Mouse (Mus musculus): ENCODE results near the gene Sorcs1. TPM values are rescaled to one million over a fixed set of nuclear protein-coding genes. Genes with fewer than 3 reads are reported as not detected.

Sorcs1 gene
- polyA plus RNA-seq, 1 experiment, result not detected

- Histone ChIP-seq H3K9ac (ENCODE audit: low read depth, poor library complexity, severe bottlenecking) (no peak overlapping the region), H3K36me3 (ENCODE audit: control insufficient read depth, insufficient read depth, low read length, poor library complexity, severe bottlenecking) (no peaks in the 10 kb centered on the region), H3K9me3 (replicated peaks; ENCODE audit: control insufficient read depth, insufficient read depth, low read length, poor library complexity, severe bottlenecking) (no peaks in the 10 kb centered on the region), H3K4me3 (ENCODE audit: low read depth, low read length) (no peak overlapping the region), H3K27ac (ENCODE audit: insufficient read depth, low read length) (no peak overlapping the region), H3K4me1 (ENCODE audit: control insufficient read depth, insufficient read depth, low read length) (no peaks in the 10 kb centered on the region), H3K27me3 (ENCODE audit: control insufficient read depth, insufficient read depth, low read length, poor library complexity, severe bottlenecking) (no peaks in the 10 kb centered on the region)
- TF ChIP-seq POLR2A (IDR thresholded peaks at IDR 0.05; ENCODE audit: insufficient read depth, low read length) (no peak), CTCF (IDR thresholded peaks at IDR 0.05; ENCODE audit: low read depth, low read length) (no peak), EP300 (IDR thresholded peaks at IDR 0.05; ENCODE audit: insufficient read depth, low read depth, low read length) (no peak)
These were observed 492.4 kb downstream of the Sorcs1 start for GRCm38 (mm10) chr19:50185769-50186715.

GRCm38 (mm10) chr19:50184901-50185623 is 493.4 kb downstream of the Sorcs1 start:
- Histone ChIP-seq H3K27me3 (ENCODE audit: control insufficient read depth, insufficient read depth, low read length, poor library complexity, severe bottlenecking) (no peaks in the 10 kb centered on the region), H3K4me1 (ENCODE audit: control insufficient read depth, insufficient read depth, low read length) (no peaks in the 10 kb centered on the region), H3K4me3 (ENCODE audit: low read depth, low read length) (0 out of 2 replicates have a peak overlapping the region, but pooled peaks have one; percentile 15), H3K9me3 (replicated peaks; ENCODE audit: control insufficient read depth, insufficient read depth, low read length, poor library complexity, severe bottlenecking) (no peaks in the 10 kb centered on the region), H3K9ac (ENCODE audit: low read depth, poor library complexity, severe bottlenecking) (no peak overlapping the region), H3K36me3 (ENCODE audit: control insufficient read depth, insufficient read depth, low read length, poor library complexity, severe bottlenecking) (no peaks in the 10 kb centered on the region), H3K27ac (ENCODE audit: insufficient read depth, low read length) (no peak overlapping the region)
- TF ChIP-seq EP300 (IDR thresholded peaks at IDR 0.05; ENCODE audit: insufficient read depth, low read depth, low read length), result no peak
- no peak for TF ChIP-seq POLR2A (IDR thresholded peaks at IDR 0.05; ENCODE audit: insufficient read depth, low read length)
- TF ChIP-seq CTCF (IDR thresholded peaks at IDR 0.05; ENCODE audit: low read depth, low read length), result no peak

GRCm38 (mm10) chr19:50178851-50179250 is 499.6 kb downstream of the Sorcs1 start:
- H3K27me3 ChIP-seq (ENCODE audit: control insufficient read depth, insufficient read depth, low read length, poor library complexity, severe bottlenecking), result no peaks in the 10 kb centered on the region
- no peak overlapping the region for H3K4me3 ChIP-seq (ENCODE audit: low read depth, low read length)
- no peak overlapping the region for H3K9ac ChIP-seq (ENCODE audit: low read depth, poor library complexity, severe bottlenecking)
- H3K4me1 ChIP-seq (ENCODE audit: control insufficient read depth, insufficient read depth, low read length), result no peaks in the 10 kb centered on the region
- H3K36me3 ChIP-seq (ENCODE audit: control insufficient read depth, insufficient read depth, low read length, poor library complexity, severe bottlenecking), result no peaks in the 10 kb centered on the region
- TF ChIP-seq EP300 (IDR thresholded peaks at IDR 0.05; ENCODE audit: insufficient read depth, low read depth, low read length) (no peak), POLR2A (IDR thresholded peaks at IDR 0.05; ENCODE audit: insufficient read depth, low read length) (no peak), CTCF (IDR thresholded peaks at IDR 0.05; ENCODE audit: low read depth, low read length) (no peak)
- no peaks in the 10 kb centered on the region for H3K9me3 ChIP-seq (replicated peaks; ENCODE audit: control insufficient read depth, insufficient read depth, low read length, poor library complexity, severe bottlenecking)
- H3K27ac ChIP-seq (ENCODE audit: insufficient read depth, low read length), result no peak overlapping the region

GRCm38 (mm10) chr19:50178151-50178550 is 500.3 kb downstream of the Sorcs1 start:
- H3K9me3 ChIP-seq (replicated peaks; ENCODE audit: control insufficient read depth, insufficient read depth, low read length, poor library complexity, severe bottlenecking), result no peaks in the 10 kb centered on the region
- H3K36me3 ChIP-seq (ENCODE audit: control insufficient read depth, insufficient read depth, low read length, poor library complexity, severe bottlenecking), result no peaks in the 10 kb centered on the region
- no peaks in the 10 kb centered on the region for H3K4me1 ChIP-seq (ENCODE audit: control insufficient read depth, insufficient read depth, low read length)
- TF ChIP-seq EP300 (IDR thresholded peaks at IDR 0.05; ENCODE audit: insufficient read depth, low read depth, low read length), result no peak
- TF ChIP-seq CTCF (IDR thresholded peaks at IDR 0.05; ENCODE audit: low read depth, low read length), result no peak
- TF ChIP-seq POLR2A (IDR thresholded peaks at IDR 0.05; ENCODE audit: insufficient read depth, low read length), result no peak
- H3K9ac ChIP-seq (ENCODE audit: low read depth, poor library complexity, severe bottlenecking), result no peak overlapping the region
- no peaks in the 10 kb centered on the region for H3K27me3 ChIP-seq (ENCODE audit: control insufficient read depth, insufficient read depth, low read length, poor library complexity, severe bottlenecking)
- no peak overlapping the region for H3K4me3 ChIP-seq (ENCODE audit: low read depth, low read length)
- H3K27ac ChIP-seq (ENCODE audit: insufficient read depth, low read length), result no peak overlapping the region

- Histone ChIP-seq H3K36me3 (ENCODE audit: control insufficient read depth, insufficient read depth, low read length, poor library complexity, severe bottlenecking) (no peaks in the 10 kb centered on the region), H3K9me3 (replicated peaks; ENCODE audit: control insufficient read depth, insufficient read depth, low read length, poor library complexity, severe bottlenecking) (no peaks in the 10 kb centered on the region), H3K4me3 (ENCODE audit: low read depth, low read length) (no peak overlapping the region), H3K27me3 (ENCODE audit: control insufficient read depth, insufficient read depth, low read length, poor library complexity, severe bottlenecking) (no peaks in the 10 kb centered on the region), H3K27ac (ENCODE audit: insufficient read depth, low read length) (no peak overlapping the region), H3K4me1 (ENCODE audit: control insufficient read depth, insufficient read depth, low read length) (no peaks in the 10 kb centered on the region), H3K9ac (ENCODE audit: low read depth, poor library complexity, severe bottlenecking) (no peak overlapping the region)
- TF ChIP-seq CTCF (IDR thresholded peaks at IDR 0.05; ENCODE audit: low read depth, low read length), result no peak
- TF ChIP-seq EP300 (IDR thresholded peaks at IDR 0.05; ENCODE audit: insufficient read depth, low read depth, low read length), result no peak
- TF ChIP-seq POLR2A (IDR thresholded peaks at IDR 0.05; ENCODE audit: insufficient read depth, low read length), result no peak
These were observed 506.6 kb downstream of the Sorcs1 start for GRCm38 (mm10) chr19:50171849-50172248.
